Mouse (Mus musculus) forebrain, postnatal 0 days (tissue): ENCODE data around the gene Arhgef18. TPM values are rescaled to one million over a fixed set of nuclear protein-coding genes. Genes with fewer than 3 reads are reported as not detected.
A peak's percentile ranks its signal among the peaks of the same experiment; 100 is the strongest.

ENCODE experiments used
- ATAC-seq: fragments of 200-750 bp; cut with Nextera tagmentation; 2 replicates; pipeline ENCODE4 v1.8.0; 2017; ENCODE audit warnings: mild to moderate bottlenecking, moderate library complexity
- DNase-seq: peaks from one replicate; pipeline ENCODE4 v3.0.0-alpha.2; 2015
- H3K27ac ChIP-seq: fragments of 300-500 bp; sonication (generic); 2 replicates; pipeline ENCODE4 v1.5.1; 2014; ENCODE audit warnings: low read depth, mild to moderate bottlenecking, antibody characterized with exemption, low read length, moderate library complexity, mixed read lengths
- H3K27me3 ChIP-seq: fragments of 300-500 bp; sonication (generic); 2 replicates; pipeline ENCODE4 v1.6.1; 2014; ENCODE audit warnings: mild to moderate bottlenecking, low read length, mixed read lengths; ENCODE audit not compliant: insufficient read depth
- H3K36me3 ChIP-seq: fragments of 300-500 bp; sonication (generic); 2 replicates; pipeline ENCODE4 v1.6.1; 2014; ENCODE audit warnings: mild to moderate bottlenecking, moderate library complexity; ENCODE audit not compliant: insufficient read depth
- H3K4me1 ChIP-seq: fragments of 300-500 bp; sonication (generic); 2 replicates; pipeline ENCODE4 v1.6.1; 2014; ENCODE audit warnings: antibody characterized with exemption; ENCODE audit not compliant: insufficient read depth
- H3K4me2 ChIP-seq: fragments of 300-500 bp; sonication (generic); 2 replicates; pipeline ENCODE4 v1.6.1; 2014; ENCODE audit warnings: low read depth, mild to moderate bottlenecking, moderate library complexity
- H3K4me3 ChIP-seq: fragments of 300-500 bp; sonication (generic); 2 replicates; pipeline ENCODE4 v1.5.1; 2014; ENCODE audit warnings: low read depth, low read length, mixed read lengths
- H3K9ac ChIP-seq: fragments of 300-500 bp; sonication (generic); 2 replicates; pipeline ENCODE4 v1.6.1; 2014; ENCODE audit warnings: mild to moderate bottlenecking
- H3K9me3 ChIP-seq: fragments of 300-500 bp; sonication (generic); 2 replicates; pipeline ENCODE4 v1.6.1; 2016; ENCODE audit warnings: low read length
- CTCF ChIP-seq: sonication (generic); IDR thresholded peaks from 2 replicates; pipeline ENCODE4 v1.5.1; 2016; ENCODE audit warnings: antibody characterized with exemption, control low read depth, low read depth
- WGBS: fragments of 180-500 bp; shearing (Covaris S2); extraction: QIAGEN DNeasy Blood & Tissue Kit; methylation state at CpG from one replicate; pipeline ENCODE4 v1.1.7; 2014; 5-methylcytosine and 5-hydroxymethylcytosine counted together
- polyA plus RNA-seq: library from polyadenylated mRNA; unstranded; fragments of >200 nt; fragmentation: Nextera tagmentation; extraction: Ambion mirVana; gene quantifications from 2 replicates; pipeline ENCODE4 v1.2.1, GENCODE M21; 2015
- total RNA-seq: library from RNA; depleted of rRNA; stranded (reverse); fragments of >200 nt; gene quantifications from 2 replicates; pipeline ENCODE4 v1.2.3, GENCODE M21; 2014; rRNA removed

The Arhgef18 gene
- total and polyA plus RNA-seq, 2 experiments from 2014 or later = 6.8 to 41.6 TPM

DNA sequence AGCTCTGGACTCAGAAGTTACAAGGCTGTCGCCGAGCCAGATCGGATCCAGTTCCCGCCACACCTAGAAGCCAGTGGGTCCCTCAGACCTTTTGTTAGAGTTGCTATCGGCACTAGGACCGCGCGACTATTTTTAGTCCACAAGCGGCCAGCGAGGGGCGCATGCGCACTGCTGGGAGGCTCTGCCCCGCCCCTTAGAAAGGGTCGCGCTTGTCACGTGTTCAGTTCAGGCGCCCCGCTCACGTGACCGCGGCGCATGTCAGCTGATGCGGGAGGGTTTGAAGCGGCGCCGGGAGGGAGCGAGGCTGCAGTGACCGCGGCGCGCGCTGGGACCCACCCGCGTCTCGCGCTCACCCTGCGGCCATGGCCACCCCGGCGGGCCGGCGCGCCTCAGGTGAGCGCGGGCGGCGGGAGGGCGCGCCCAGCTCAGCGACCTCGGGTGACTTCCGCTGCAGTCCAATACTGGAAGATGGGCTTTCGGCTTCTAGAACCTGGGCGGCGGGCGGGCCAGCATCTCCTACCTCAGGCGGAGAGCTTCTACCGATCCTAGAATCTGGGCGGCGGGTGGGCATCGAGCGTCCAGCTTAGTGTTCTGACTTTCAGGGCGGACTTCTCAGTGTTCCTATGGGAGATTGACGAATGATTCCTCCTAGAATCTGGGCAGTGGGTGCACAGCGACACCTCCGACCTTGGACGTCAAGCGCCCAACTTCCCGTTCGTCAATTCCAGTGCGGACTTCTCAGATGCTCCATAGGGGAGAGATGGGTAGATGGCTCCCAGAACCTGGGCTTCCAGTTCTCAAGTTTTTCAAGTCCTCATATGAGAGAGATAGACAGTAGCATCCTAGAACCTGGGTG, 107.7 kb downstream of the Arhgef18 start, which contains the start of gene Mcoln1:
Gene Mcoln1 (plus strand): TSS at position 223 of the 856 bp plus-strand sequence.
- Histone ChIP-seq H3K27me3 (no peaks in the 10 kb centered on the region), H3K9me3 (no peaks in the 10 kb centered on the region), H3K4me1 (peaks cover 8% of the 10 kb centered on the region), H3K27ac (peak within 1 kb of the TSS; percentile 89), H3K36me3 (peaks cover 23% of the 10 kb centered on the region), H3K9ac (peak within 1 kb of the TSS; percentile 66), H3K4me3 (peak within 1 kb of the TSS; percentile 97), H3K4me2 (peak within 1 kb of the TSS; percentile 82)
- under 1% methylated on average over 59 of the region's 70 CpGs for WGBS
- DNase-seq (peak; percentile 99), ATAC-seq (peak; percentile 90)
- peak; percentile 31 for TF ChIP-seq CTCF

GRCm38 (mm10) chr8:3502217-3502616, 109.4 kb downstream of the Arhgef18 start:
- ATAC-seq (no peak), DNase-seq (no peak)
- no peaks in the 10 kb centered on the region for H3K9me3 ChIP-seq
- no peaks in the 10 kb centered on the region for H3K27me3 ChIP-seq
- peaks cover 8% of the 10 kb centered on the region for H3K4me1 ChIP-seq
- no peak overlapping the region for H3K4me2 ChIP-seq
- H3K27ac ChIP-seq = no peak overlapping the region
- 62% methylated on average over 4 of the region's 4 CpGs for WGBS
- H3K4me3 ChIP-seq = no peak overlapping the region
- peaks cover 21% of the 10 kb centered on the region for H3K36me3 ChIP-seq
- TF ChIP-seq CTCF = no peak
- H3K9ac ChIP-seq = no peak overlapping the region

Other genes with a start within 250 kb of the Arhgef18 start
- gene Insr, start 113.4 kb upstream of the Arhgef18 start, total RNA-seq = 31.5 and 39.5 TPM in 2 replicates
- 21.5 and 36.9 TPM in 2 replicates for gene Insr, start 113.4 kb upstream of the Arhgef18 start, polyA plus RNA-seq
- gene A430078G23Rik, start 39.6 kb upstream of the Arhgef18 start, total RNA-seq = 0.08 TPM in 1 of 2 replicates, not detected in the other
- not detected in 2 replicates for gene A430078G23Rik, start 39.6 kb upstream of the Arhgef18 start, polyA plus RNA-seq
- gene Pex11g, start 74.7 kb downstream of the Arhgef18 start, total RNA-seq = 1.1 and 1.3 TPM in 2 replicates
- gene Pex11g, start 74.7 kb downstream of the Arhgef18 start, polyA plus RNA-seq = 2.0 and 2.2 TPM in 2 replicates
- 0.15 TPM in 1 of 2 replicates, not detected in the other for gene Tex45, start 77.9 kb downstream of the Arhgef18 start, total RNA-seq
- gene Tex45, start 77.9 kb downstream of the Arhgef18 start, polyA plus RNA-seq = 0.18 and 0.68 TPM in 2 replicates
- gene Zfp358, start 100.1 kb downstream of the Arhgef18 start, total RNA-seq = 64.6 and 85.3 TPM in 2 replicates
- gene Zfp358, start 100.1 kb downstream of the Arhgef18 start, polyA plus RNA-seq = 64.7 and 67.9 TPM in 2 replicates
- 63.5 and 77.6 TPM in 2 replicates for gene Mcoln1, start 107.5 kb downstream of the Arhgef18 start, total RNA-seq
- 69.8 and 80.5 TPM in 2 replicates for gene Mcoln1, start 107.5 kb downstream of the Arhgef18 start, polyA plus RNA-seq
- gene Pnpla6, start 122.4 kb downstream of the Arhgef18 start, total RNA-seq = 42.6 and 56.4 TPM in 2 replicates
- 22.2 and 26.3 TPM in 2 replicates for gene Pnpla6, start 122.4 kb downstream of the Arhgef18 start, polyA plus RNA-seq
- not detected in 2 replicates for gene C330021F23Rik, start 175.0 kb downstream of the Arhgef18 start, total RNA-seq
- 0.22 and 0.29 TPM in 2 replicates for gene C330021F23Rik, start 175.0 kb downstream of the Arhgef18 start, polyA plus RNA-seq
- gene Camsap3, start 194.3 kb downstream of the Arhgef18 start, total RNA-seq = 97.8 and 103 TPM in 2 replicates
- gene Camsap3, start 194.3 kb downstream of the Arhgef18 start, polyA plus RNA-seq = 36.6 and 42.4 TPM in 2 replicates
- gene Xab2, start 228.3 kb downstream of the Arhgef18 start, total RNA-seq = 38.7 and 48.4 TPM in 2 replicates
- 34.6 and 37.3 TPM in 2 replicates for gene Xab2, start 228.3 kb downstream of the Arhgef18 start, polyA plus RNA-seq
- 17.7 and 22.9 TPM in 2 replicates for gene Pet100, start 228.5 kb downstream of the Arhgef18 start, total RNA-seq
- 82.4 and 121 TPM in 2 replicates for gene Pet100, start 228.5 kb downstream of the Arhgef18 start, polyA plus RNA-seq
- gene Pcp2, start 232.5 kb downstream of the Arhgef18 start, total RNA-seq = not detected in 2 replicates
- not detected in 2 replicates for gene Pcp2, start 232.5 kb downstream of the Arhgef18 start, polyA plus RNA-seq
- gene Stxbp2, start 237.9 kb downstream of the Arhgef18 start, total RNA-seq = 33.9 and 43.8 TPM in 2 replicates
- 35.5 and 44.7 TPM in 2 replicates for gene Stxbp2, start 237.9 kb downstream of the Arhgef18 start, polyA plus RNA-seq